14 mouse cellular contexts compared by ENCODE assay signal in the genomic region with DNA sequence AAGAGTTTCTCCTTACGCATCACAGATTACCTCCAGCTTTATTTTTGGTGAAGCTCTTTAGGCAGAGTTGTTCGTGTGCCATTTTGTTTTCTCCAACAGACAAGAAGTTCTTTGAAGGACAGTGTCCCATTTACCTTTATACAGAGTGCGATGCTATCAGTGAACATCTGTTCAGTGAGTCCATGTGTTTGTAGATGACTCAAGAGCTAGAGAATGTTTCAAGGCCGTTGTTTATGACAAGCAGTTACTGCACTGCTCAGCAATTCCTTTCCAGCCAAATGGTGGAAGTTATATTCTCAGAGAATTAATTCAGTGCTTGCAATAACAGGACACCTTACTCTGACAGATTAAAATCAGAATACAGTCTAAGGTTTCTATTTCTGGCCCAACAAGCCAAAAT.
"Had no signal": no experiment of that assay in that cellular context is flagged by ENCODE, and none has a peak within 500 bp of the region (broad histone marks: within the 10 kb centered on the region; RNA-seq: fewer than 3 reads in every experiment).

No protein-coding gene starts in this region.

- H3K9me3 ChIP-seq: kidney, embryonic 15.5 days; liver, embryonic 15.5 days; neural tube, embryonic 15.5 days had no signal

- H3K27ac ChIP-seq: kidney, embryonic 15.5 days; liver, embryonic 15.5 days; macrophage; neural tube, embryonic 15.5 days; stomach, postnatal 0 days had no signal

- H3K36me3 ChIP-seq: kidney, embryonic 15.5 days; liver, embryonic 15.5 days; neural tube, embryonic 15.5 days had no signal

- H3K4me3 ChIP-seq: kidney, embryonic 15.5 days; liver, embryonic 15.5 days; myocyte; neural tube, embryonic 15.5 days had no signal

- DNase-seq: kidney, adult 2 months; kidney, postnatal 14 days; left cerebral cortex, postnatal 4 days; lung, embryonic 14.5 days; lung, postnatal 14 days; midbrain, embryonic 14.5 days; right cerebral cortex, adult 18-20 months; thymus, postnatal 14 days had no signal

- H3K27me3 ChIP-seq: kidney, embryonic 15.5 days; liver, embryonic 15.5 days; neural tube, embryonic 15.5 days had no signal

- H3K9ac ChIP-seq: kidney, embryonic 15.5 days; liver, embryonic 15.5 days; lung, embryonic 14.5 days; neural tube, embryonic 15.5 days had no signal

- H3K4me2 ChIP-seq: kidney, embryonic 15.5 days; liver, embryonic 15.5 days; lung, embryonic 14.5 days; neural tube, embryonic 15.5 days had no signal

- H3K4me1 ChIP-seq: kidney, embryonic 15.5 days; liver, embryonic 15.5 days; neural tube, embryonic 15.5 days had no signal
